Mouse (Mus musculus): Measurements from ENCODE around the gene Itpkc. TPM values are rescaled to one million over a fixed set of nuclear protein-coding genes. Genes with fewer than 3 reads are reported as not detected.

The Itpkc gene
- total and polyA plus RNA-seq, 3 experiments = 4.0 to 8.1 (median 4.0) TPM

DNA sequence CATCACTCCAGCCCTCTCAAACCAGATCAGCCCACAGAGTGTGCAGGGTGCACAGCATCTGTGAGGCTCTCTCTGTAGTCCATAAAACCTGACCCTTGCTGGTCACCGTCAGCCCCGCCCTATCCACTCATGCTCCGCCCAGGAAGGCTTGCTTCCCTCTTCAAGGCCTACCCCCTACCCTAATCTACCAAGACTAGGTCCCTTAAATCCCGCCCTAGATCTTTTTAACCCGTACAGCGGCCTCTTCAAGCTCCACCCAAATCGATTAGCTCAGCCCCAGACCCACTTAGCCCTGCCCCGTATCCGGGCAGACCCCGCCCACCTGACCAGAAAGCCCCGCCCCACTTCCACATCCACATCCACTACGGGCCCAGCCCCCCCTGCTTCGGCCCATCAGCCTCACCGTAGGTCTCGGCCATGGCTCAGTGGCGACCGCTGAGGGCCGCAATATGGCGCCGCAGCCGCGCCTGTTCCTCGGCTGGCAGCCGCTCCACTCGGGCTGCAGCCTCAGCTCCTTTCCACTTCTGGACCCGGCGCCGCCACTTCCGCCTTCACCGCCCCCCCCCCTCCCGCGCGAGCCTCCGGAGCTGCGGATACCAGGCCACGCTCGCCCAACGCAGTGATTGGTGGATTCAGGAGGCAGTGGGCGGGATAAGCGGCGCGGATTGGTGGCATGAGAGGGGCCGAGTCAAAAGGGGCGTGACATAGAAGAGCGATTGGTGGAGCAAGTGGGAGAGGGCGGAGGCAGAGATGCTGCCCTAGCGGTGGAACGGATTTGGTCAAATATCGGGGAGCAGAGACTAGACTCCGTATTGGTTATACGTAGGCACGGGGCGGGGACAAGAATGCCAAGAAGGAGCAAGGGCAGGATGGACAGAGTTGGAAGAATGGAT is 49.9 kb downstream of the Itpkc start, which contains the start of gene Rab4b (continued):
- no peak for TF ChIP-seq JUN (IDR thresholded peaks at IDR 0.05; ENCODE audit: insufficient read depth, low read depth, low read length)

DNA sequence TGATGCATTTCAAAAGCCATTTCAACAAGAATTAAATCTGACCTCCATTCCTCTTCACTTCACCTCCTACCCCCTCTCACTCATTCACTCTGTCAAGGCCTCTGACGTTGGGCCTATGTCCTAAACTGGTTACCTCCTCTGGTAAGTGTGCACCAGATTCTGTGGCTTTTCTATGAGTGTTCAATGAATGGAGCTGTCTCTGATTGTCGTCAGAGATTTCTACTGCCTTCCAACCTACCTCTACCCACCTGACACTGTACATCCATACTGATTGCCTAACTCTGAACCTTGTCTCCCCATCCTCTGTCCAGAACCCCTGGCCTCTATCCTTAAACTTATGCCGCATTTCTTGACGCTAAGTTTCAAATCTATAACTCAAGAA is 50.5 kb downstream of the Itpkc start:
- Histone ChIP-seq H3K27me3 (replicated peaks) (no peaks in the 10 kb centered on the region), H3K27ac (ENCODE audit: insufficient read depth, low read depth) (peak overlapping the region; percentile 78), H3K9me3 (replicated peaks; ENCODE audit: low read length) (no peaks in the 10 kb centered on the region), H3K79me2 (replicated peaks; ENCODE audit: control insufficient read depth, extremely low read depth, insufficient read depth, poor library complexity, severe bottlenecking) (peaks cover 7% of the 10 kb centered on the region), H3K4me1 (ENCODE audit: control insufficient read depth in 1 of 2, insufficient read depth in 2 of 2) (peaks cover 3 to 56% of the 10 kb centered on the region in 2 experiments; a peak in 3 of 4 replicates), H3K9ac (ENCODE audit: insufficient read depth, low read depth) (peak overlapping the region; percentile 94), H3K36me3 (replicated peaks in 1 of 2; ENCODE audit: control insufficient read depth in 1 of 2, insufficient read depth in 1 of 2, low read length in 1 of 2) (peaks cover 29 to 47% of the 10 kb centered on the region in 2 experiments), H3K4me3 (replicated peaks in 1 of 3; ENCODE audit: low read depth in 2 of 3, low read length in 2 of 3, poor library complexity in 1 of 3) (peak overlapping the region; percentile 67 to 68 (median 67)), H3K4me2 (ENCODE audit: insufficient read depth, low read depth, poor library complexity, severe bottlenecking) (peak overlapping the region; percentile 97)
- dilution Hi-C loops (cut with MboI; ENCODE audit: extremely low pct_ligation_motif_present, extremely low pct_unique_long_range_greater_than_20kb, low sequenced_read_pairs) = no loop called here
- TF ChIP-seq USF2 (conservative IDR thresholded peaks at IDR 0.05; ENCODE audit: low read depth, low read length) (no peak), CTCF (conservative IDR thresholded peaks at IDR 0.05 in 1 of 2, IDR thresholded peaks at IDR 0.05 in 1 of 2; ENCODE audit: low read depth in 2 of 2, low read length in 2 of 2) (no peak), MAX (IDR thresholded peaks at IDR 0.05; ENCODE audit: low read length) (no peak), SMC3 (IDR thresholded peaks at IDR 0.05; ENCODE audit: low read depth, low read length) (no peak), ZMIZ1 (IDR thresholded peaks at IDR 0.05; ENCODE audit: low read depth, low read length) (no peak)
- in situ Hi-C loops (cut with MboI; ENCODE audit: low pct_ligation_motif_present, low pct_unique_long_range_greater_than_20kb, low sequenced_read_pairs) = no loop called here
- no peak for DNase-seq (ENCODE audit: extremely low read depth)

DNA sequence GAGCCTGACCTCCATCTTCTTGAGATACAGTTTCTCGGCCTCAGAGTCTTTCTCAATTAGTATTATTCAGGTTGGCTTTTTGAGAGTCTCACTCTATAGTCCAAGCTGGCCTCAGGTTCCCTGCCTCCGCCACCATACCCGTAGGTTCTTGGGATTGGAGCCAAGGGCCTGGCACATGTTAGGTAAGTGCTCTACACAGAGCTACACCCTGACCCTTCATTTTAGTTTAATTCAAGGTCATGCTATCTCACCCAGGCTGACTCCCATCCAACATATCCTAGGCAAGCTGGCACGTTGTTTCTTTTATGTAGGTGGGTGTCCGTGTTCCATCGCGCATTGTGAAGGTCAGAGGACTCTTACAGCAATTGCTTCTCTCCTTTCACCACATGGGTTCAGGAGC is 53.6 kb downstream of the Itpkc start:
- no peak overlapping the region for H3K4me3 ChIP-seq (replicated peaks in 1 of 3; ENCODE audit: low read depth in 2 of 3, low read length in 2 of 3, poor library complexity in 1 of 3)

More for the DNA sequence above, 53.6 kb downstream of the Itpkc start:
- TF ChIP-seq ETS1 (conservative IDR thresholded peaks at IDR 0.05; ENCODE audit: low read depth, low read length) (no peak), TCF12 (IDR thresholded peaks at IDR 0.05; ENCODE audit: low read depth, low read length) (no peak), CTCF (conservative IDR thresholded peaks at IDR 0.05 in 1 of 2, IDR thresholded peaks at IDR 0.05 in 1 of 2; ENCODE audit: low read depth in 2 of 2, low read length in 2 of 2) (no peak), MAFK (IDR thresholded peaks at IDR 0.05; ENCODE audit: insufficient replicate concordance, low read length) (no peak), NELFE (IDR thresholded peaks at IDR 0.05; ENCODE audit: low read depth, low read length) (no peak), NRF1 (IDR thresholded peaks at IDR 0.05; ENCODE audit: low read depth, low read length) (no peak), KAT2A (IDR thresholded peaks at IDR 0.05; ENCODE audit: insufficient replicate concordance, low read length) (no peak), CHD1 (IDR thresholded peaks at IDR 0.05; ENCODE audit: low read depth, low read length) (no peak), HCFC1 (IDR thresholded peaks at IDR 0.05; ENCODE audit: low read depth, low read length) (no peak), MXI1 (IDR thresholded peaks at IDR 0.05; ENCODE audit: low read depth, low read length) (no peak)
- H3K79me2 ChIP-seq (replicated peaks; ENCODE audit: control insufficient read depth, extremely low read depth, insufficient read depth, poor library complexity, severe bottlenecking) = peaks cover 7% of the 10 kb centered on the region
- in situ Hi-C loops (cut with MboI; ENCODE audit: low pct_ligation_motif_present, low pct_unique_long_range_greater_than_20kb, low sequenced_read_pairs) (no loop called here), dilution Hi-C loops (cut with MboI; ENCODE audit: extremely low pct_ligation_motif_present, extremely low pct_unique_long_range_greater_than_20kb, low sequenced_read_pairs) (no loop called here)
- no peaks in the 10 kb centered on the region for H3K27me3 ChIP-seq (replicated peaks)
- H3K27ac ChIP-seq (ENCODE audit: insufficient read depth, low read depth) = no peak overlapping the region
- no peak overlapping the region for H3K9ac ChIP-seq (ENCODE audit: insufficient read depth, low read depth)
- H3K36me3 ChIP-seq (replicated peaks in 1 of 2; ENCODE audit: control insufficient read depth in 1 of 2, insufficient read depth in 1 of 2, low read length in 1 of 2) = peaks cover 51 to 61% of the 10 kb centered on the region in 2 experiments
- DNase-seq (ENCODE audit: extremely low read depth) = no peak
- no peaks in the 10 kb centered on the region for H3K9me3 ChIP-seq (replicated peaks; ENCODE audit: low read length)
- H3K4me1 ChIP-seq (ENCODE audit: control insufficient read depth in 1 of 2, insufficient read depth in 2 of 2) = peaks cover 0 to 64% of the 10 kb centered on the region in 2 experiments; a peak in 2 of 4 replicates
- H3K4me2 ChIP-seq (ENCODE audit: insufficient read depth, low read depth, poor library complexity, severe bottlenecking) = no peak overlapping the region
